Mouse (Mus musculus) right cerebral cortex, postnatal 36 days (tissue): ENCODE data around the gene Tbc1d14.

ENCODE experiments used
- DNase-seq, 2 experiments: peaks; one replicate each; pipeline ENCODE4 v3.0.0; 2022; ENCODE audit warnings: low spot score in 2 of 2, mixed read lengths in 1 of 2

The Tbc1d14 gene

DNA sequence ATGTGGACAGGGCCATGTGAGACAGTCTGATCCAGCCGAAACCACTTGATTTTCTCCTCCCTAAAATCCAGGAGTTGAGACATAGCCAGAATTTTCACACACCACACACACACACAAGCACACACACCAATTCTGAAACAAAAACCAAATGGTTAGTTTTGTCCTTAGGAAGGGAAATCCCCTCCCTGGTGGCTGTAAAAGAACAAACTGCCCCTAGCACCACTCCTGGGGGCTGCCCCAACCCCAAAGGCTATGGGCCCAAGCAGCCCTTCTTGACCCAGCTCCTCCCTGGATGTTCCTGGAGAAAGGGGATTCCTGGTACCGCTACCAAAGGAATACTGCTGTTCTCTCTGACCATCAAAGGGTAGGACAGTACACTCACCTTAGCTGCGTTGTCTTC is 16.6 kb downstream of the Tbc1d14 start:
- DNase-seq: no peak

DNA sequence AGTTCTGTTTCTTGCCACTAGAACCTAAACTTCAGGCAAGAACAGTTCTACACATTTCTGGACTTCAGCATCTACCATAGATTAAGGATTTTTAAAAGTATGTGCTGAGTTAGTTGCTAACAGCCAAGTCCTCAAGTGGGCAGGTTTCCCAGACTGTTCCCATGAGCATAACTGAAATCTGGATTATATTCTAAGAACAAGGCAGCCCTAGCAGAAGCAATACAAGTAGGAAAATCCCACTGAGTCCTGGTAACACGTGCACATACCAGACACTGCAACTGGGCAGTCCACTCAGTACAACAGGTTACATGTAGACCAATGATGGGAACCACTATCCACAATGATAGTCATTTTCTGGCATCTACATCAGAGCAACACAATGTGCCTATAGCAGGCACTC is 17.3 kb downstream of the Tbc1d14 start:
- no peak for DNase-seq

DNA sequence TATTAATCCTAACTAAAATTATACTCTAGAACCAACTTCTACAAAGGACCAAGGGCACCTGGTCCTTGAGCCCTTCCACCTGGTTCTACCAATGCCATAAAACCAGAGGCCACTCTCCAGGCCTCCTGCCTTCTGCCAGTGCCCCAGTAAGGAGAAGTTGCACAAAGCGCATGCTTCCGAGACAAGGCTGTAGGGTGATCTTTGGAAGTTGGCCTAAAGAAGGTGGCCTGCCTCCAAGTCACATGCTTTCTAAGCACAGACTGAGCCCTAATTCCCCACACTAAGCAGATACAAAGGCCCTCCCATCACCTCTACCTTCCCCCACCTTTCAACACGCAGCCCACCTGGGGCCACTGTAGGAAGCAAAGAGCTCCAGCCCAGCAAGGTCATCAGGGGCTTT is 17.8 kb downstream of the Tbc1d14 start:
- DNase-seq: no peak

DNA sequence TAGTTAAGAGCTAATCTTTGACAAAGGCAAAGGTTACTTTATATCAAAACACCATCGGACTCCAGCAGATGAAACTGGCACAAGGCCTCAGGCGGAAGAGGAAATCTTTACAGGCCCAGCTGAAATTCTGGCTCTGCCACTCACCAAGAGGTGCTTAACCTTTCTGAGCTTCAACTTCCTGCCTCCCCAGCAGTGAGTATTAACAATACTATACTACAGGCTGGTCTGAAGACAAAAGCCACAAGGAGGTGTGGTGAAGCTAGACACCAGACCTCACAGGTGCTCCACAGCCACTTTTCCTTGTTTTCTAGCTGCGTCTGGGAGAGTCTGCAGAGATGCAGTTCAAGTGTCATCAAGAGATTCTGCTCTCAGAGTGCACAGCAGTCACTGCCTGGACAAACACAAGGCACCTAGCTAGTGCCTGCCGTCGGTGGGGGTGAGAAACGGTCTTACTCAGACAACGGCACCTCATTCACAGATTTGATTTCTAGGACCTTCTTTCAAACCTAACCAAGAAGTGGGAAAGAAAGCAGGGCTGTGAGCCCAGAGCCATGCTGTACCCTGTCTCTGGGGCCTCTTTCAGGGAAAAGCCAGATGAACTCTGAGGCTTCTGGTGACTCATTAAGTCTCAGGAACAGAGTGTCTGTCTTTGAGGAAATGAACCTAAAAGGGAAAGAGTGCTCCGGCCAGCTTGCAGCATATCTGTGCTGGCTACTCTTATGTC is 18.8 kb downstream of the Tbc1d14 start:
- DNase-seq: no peak

DNA sequence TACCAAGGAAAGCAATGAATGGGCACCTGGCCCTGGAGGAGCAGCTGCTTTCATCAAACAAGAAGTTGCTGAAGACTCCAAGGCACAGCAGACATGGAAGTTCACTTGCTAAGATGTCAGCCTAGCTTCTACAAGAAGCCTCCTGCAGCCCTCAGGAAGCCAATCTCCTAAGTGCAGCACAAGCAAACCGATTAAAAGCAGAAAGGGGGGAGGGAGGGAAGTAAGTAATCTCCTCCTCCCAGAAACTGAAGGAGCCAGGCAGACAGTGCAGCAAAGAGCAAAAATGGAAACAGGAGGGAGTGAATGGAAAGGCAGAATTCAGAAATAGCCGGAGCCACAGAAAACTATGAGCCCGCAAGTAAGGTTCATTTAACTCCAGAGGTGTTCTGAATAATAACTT is 19.7 kb downstream of the Tbc1d14 start:
- DNase-seq: peak in 1 of 2 experiments; percentile 45

DNA sequence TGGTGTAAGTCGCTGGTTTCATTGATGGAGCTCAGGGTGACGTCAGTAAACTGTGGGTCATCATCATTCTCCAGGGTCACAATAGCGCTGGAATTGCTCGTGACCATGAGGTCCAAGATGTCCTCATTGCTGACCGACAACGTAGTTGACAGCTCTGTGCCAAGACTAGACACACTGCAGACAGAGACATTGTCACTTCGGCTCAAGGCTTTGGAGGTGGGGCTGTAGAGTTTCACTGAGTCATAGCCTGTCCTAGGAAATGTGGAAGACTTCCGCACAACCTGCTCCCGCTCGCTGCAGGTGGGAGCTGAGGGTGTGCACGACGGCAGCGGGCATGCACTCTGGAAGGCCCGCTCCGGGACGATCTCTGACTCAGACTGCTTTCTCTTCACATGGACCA is 21.7 kb downstream of the Tbc1d14 start:
- no peak for DNase-seq

DNA sequence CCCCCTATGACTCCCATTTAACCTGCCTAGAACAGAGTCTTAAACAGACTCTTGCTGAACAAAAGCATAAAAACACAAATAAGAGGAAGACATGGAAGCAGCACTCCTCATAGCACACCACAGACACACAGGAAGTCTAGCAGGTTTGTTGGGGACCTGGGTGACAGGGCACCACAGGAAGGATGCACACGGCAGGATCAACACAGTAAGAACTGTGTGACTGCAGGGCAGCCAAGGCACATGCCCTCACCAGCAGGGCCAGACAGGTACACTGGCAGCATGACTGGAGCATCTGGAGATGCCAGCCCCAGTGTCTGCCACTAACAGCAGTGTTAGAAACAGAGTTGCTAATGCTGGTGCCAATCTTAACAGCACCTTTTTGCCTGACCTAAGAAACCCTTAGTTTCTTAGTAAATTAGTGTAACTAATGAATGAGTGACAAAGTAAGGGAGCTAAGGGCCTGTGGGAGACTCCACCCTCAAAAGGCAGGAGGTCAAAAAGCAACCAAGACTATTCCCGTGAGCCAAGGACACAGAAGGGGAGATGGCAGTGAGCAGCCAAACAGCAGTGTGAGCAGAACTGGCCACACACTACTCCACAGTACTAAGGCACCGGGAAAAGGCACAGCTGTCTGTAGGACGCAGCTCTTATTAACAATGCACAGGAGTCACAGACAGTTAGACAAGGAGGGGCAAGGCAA is 22.4 kb downstream of the Tbc1d14 start:
- DNase-seq: no peak

DNA sequence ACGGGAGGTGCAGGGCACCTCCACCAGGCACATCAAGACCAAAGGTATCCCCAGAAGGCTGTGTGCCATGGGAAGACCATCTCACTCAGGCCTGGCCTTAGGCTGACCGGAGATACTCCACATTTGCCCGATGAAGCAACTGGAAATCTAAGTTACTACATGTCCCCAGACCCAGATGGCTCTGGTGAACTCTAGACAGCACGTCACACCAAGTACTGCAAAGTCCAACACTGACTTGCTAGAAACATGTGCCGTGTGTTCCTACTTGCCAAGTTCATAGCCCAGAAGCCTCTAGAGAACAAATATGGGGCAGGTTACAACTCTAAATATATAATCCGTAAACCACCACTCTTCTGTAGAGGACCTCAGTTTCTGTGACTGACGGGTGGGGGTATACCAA is 23.0 kb downstream of the Tbc1d14 start:
- no peak for DNase-seq

DNA sequence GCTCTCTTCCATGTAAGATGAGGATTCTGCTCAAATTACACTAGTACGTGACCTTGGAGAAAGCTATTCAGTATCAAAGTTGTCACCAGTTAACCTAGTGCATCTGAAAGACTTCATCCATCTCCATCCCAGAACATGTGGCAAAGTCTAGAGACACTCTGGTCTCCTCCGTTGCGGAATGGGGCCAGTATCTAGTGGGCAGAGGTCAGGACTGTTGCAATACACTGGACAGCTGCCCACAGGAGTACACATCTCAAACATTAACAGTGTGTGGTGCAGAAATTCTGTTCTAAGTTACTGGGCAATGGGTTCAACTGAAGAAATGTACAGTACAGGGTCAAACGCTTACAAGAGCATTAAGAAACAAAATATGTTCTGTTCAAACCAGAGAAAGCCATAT is 25.0 kb downstream of the Tbc1d14 start:
- no peak for DNase-seq

DNA sequence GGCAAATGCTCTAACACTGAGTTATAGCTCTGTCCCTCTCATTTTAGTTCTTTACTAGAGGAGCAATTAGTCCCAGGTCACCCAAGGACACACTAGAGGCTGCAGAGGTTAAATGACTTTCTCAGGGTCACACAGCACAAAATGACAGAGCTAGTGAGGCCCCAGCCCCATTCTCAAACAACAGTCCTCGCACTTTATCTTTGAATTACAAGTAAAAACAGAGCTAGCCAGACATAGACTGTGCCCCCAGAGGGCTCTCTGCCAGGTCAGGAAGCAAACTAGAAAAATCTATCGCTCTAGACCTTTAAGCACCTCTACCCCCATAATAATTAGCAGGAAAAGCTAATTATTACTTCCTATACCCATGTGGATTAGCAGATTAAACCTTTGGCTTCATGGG is 25.4 kb downstream of the Tbc1d14 start:
- DNase-seq: no peak

DNA sequence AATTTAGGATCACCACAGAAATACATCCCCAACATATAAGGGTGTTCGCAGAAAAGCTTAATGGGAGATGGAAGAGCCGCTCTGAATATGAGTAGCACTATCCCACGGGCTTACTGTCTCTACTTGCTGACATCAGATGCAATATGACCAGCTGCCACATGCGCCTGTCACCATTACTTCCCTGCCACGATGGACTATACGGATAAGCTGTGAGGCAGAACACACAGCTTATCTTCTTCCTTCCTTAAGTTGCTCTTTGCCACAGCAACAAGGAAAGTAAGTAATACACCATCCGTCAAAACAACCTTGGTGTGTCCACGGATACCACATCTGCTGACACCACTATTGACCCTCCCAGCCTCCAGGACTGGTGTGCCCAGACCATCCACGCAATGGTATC is 28.5 kb downstream of the Tbc1d14 start:
- DNase-seq: no peak

DNA sequence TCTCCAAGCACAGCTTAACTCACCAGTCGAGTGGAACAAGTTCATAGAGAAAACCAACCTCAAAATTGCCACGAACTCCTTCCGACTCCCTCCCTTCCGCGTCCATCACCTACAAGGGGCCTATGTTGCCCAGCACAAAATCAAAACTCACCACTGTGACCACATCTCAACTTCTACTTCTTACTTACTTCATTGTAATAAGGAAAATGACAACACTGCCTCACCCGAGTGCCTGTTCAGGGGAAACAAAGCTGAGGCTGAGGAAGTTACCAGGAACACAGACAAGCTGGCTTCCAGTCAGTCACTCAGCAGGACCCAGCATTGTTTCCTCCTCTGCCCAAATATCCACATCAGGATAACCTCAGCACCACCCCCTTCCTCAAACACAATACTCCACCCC is 29.3 kb downstream of the Tbc1d14 start:
- DNase-seq: no peak

DNA sequence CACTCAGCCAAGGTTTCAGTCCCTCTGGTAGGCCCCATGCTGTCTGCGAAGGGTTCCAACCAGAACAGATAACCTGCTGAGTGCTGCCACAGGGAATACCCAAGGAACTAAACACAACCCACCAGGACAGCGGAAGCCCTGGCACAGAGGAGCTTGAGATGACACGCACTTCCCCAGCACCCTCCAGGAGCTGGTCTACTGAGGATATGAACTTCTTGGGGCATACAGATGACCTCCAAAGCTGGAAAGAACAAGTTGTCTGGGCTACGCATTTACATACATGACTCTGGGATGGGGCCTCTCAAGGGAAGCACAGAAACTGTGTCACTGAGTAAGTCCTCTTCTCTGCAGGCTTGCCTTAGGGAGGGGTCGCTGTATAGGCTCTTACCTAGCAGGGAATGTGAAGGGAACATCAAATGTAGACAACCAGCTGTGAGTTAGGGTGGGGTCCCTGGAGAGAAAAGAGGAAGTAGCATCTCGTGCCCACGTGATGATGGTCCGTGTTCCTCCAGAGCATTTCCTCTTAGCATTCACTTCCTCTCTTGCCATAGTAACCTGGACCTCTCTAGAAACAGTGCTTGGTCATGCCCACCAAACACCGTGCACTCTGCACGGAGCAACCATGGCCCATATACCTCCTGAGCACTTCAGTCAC is 30.2 kb downstream of the Tbc1d14 start:
- peak in 1 of 2 experiments; percentile 23 for DNase-seq

DNA sequence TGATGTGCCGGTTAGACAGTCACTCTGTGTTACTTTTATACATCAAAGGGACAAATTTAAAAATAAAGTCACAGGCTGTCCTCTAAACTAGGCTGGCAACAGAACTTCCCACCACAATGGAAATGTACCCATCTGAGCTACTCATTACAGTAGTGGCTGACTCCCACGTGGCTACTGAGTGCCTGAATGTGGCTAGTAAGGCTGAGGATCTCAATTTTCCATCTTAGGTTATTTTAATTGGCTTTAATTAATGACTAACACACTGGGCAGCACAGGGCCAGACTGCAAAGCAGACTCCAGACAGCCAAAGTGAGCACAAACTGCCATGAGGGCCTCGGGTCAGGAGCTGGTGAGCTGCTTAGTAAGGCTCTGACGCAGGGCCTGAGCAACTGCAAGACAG is 31.6 kb downstream of the Tbc1d14 start:
- DNase-seq: peak in 1 of 2 experiments; percentile 49

DNA sequence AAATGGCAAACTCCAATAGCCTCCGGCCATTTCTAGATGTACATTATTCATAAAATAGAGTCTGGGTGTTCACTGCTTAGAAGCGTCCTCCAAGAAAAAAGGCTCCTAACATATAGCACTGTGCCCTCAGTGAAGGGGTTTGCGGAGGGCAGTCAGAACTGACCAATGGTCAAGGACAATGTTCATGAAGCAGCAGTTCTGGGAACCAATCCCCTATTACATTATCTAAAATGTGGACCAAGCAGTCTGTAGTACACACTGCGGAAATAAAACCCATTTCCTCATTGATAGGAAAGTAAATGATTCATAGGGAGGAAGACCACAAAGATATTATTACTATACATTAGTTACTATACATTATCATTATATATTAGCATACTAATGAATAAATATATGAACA is 32.6 kb downstream of the Tbc1d14 start:
- no peak for DNase-seq

DNA sequence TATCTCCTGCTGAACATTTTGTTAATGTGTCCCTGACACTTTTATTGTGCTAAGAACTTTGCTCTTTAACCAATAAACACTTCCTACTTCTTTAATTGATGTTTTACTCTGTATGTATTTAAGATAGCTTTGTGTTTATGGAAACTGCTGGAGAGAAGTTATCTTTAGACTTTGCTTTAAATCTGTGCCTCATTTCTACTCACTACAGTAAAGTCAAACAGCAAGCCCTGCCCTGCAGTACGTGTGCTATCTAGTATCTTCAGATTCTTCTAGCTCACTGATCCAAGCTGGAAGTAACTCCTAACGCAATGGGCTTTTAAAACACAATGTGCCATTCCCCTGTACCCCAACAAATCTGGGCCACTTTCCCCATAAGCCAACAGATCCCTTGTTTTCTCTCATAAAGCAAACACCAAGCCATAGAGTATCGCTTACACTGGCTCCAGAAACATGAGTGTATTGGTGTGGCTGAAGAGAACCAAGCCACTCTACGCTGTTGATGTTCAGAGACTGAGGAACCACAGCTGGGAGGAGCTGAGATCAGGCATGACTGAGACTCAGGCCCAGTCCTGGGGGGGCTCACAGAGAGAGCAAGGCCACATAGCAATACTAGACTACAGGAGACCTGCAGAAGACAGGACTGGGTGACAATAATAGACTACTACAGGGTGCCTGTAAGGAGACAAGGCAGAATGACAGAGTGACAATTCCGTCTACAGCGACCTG is 33.4 kb downstream of the Tbc1d14 start:
- no peak for DNase-seq

DNA sequence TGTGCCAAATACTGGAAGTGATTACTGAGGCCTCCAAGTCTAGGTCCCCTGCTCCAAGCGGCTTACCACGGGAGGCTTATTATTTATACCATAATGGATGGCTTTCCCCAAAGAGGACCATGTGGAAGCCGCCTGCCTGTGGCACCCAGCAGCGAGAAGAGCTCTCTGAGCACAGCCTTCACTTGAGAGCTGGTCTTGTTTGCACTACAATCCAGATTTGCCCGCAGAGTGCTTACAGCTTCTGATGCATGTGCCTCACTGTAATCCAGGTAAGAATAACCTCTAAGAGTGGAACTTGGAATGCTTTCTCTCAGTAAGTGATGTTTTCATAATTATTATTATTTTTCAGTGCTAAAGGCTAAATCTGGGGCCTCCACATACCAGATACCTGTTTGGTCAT is 34.0 kb downstream of the Tbc1d14 start:
- DNase-seq: no peak

DNA sequence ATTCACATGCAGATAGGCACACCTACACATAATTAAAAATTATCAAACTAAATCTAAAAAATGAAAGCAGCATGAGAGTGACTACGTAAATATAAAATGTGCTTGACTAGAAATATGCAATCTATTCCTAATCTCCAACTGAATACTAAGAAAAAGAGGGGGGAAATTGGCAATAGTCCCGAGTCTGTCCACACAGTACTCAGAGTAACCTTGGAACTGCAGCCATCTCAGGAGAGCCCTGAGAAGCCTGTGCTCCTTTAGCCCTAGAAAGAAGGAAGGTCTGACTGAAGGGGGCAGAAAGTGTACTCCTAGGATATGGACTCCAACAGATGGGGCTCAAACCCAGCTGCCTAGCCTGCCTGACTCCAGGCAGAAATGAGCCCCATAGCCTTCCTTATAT is 34.5 kb downstream of the Tbc1d14 start:
- no peak for DNase-seq

DNA sequence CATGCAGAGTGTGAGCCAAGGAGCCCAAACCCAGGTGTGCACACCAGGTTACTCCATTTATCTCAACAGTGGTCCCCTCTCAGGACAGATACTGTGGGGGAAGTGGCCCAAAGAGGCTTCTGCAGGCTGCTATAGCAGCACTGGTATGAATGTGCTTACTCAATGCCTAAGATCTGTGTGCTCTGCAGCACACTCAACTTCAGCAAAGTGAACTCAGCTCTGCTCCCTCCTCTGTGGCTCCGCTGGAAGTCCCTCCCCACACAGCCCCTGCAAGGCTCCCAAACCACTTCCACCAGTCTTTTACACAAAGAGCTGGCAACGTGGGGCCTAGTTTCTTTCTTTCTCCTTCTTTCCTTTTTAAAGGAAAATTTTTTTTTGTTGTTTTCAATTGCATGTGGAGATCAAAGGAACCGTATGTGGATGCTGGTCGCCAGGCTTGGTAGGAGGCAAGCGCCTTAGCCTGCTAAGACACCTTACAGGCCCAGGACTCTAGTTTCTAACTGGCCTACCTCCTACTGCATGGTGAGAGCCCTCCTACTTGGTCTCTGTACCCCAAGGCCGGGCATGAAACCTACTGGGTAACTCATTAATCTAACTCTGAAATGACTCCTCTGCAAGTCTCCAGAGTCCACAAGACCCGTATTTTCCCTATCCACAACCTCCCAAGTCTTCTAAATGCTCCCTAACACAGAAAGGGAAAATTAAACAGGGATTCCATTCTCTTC is 35.3 kb downstream of the Tbc1d14 start:
- no peak for DNase-seq

DNA sequence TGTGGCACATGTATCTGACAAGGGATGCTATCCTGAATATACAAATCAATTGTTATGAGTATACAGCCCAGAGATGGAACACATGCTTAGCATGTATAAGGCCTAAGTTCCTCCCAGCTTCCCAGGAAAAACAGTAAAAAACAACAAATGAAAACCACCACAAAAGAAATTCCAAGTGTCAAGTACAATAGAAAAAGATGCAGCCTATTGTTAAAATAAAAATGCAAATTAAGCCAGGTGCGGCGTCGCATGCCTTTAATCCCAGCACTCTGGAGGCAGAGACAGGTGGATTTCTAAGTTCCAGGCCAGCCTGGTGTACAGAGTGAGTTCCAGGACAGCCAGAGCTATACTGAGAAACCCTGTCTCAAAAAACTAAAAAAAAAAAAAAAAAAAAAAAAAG is 36.2 kb downstream of the Tbc1d14 start:
- DNase-seq: no peak

DNA sequence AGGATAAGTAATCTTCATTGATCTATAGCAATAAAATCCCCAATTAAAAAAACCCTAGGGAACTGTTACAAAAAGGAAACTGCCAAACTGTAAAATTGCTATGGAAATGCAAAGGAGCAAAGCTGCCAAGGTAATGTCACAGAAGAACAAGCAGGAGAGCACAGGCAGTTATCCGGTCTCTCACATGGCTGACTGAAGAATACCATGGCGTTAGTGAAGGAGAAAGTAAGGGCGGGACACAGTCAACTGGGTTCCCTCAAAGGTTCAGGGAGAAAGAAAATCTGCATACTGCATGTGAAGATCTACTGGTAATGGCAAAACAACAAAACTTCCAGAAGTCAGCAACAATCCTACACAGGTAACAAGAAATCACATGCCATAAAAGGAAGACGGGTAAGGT is 36.8 kb downstream of the Tbc1d14 start:
- no peak for DNase-seq

DNA sequence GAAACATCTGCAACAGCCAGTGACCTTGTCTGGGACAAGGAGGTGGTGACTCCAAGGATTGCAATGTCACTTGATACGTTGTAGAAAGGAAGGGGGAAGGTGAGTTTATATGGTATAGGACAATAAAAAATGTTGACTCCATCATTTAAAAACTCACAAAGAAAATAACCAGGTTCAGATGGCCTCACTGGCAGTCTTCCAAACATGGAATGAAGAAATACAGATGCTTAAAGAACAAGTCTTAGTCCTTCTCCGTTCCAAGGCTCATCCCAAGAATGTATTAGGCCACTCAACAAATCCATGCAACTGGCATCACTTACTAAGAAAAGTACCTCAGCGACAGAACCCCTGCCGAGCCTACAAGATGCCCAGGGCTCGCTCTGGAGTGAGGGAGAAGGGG is 38.6 kb downstream of the Tbc1d14 start:
- no peak for DNase-seq
